Mouse (Mus musculus) midbrain, embryonic 16.5 days (tissue): ENCODE results near the gene Cdkn1c. TPM values are rescaled to one million over a fixed set of nuclear protein-coding genes. Genes with fewer than 3 reads are reported as not detected.

ENCODE experiments used
- ATAC-seq: fragments of 200-750 bp; cut with Nextera tagmentation; 2 replicates; pipeline ENCODE4 v1.8.0; 2017; ENCODE audit warnings: moderate TSS enrichment
- H3K27ac ChIP-seq: fragments of 300-500 bp; sonication (generic); 2 replicates; pipeline ENCODE4 v1.5.1; 2014; ENCODE audit warnings: mild to moderate bottlenecking, low read length, mixed read lengths
- H3K27me3 ChIP-seq: fragments of 300-500 bp; sonication (generic); 2 replicates; pipeline ENCODE4 v1.6.1; 2014; ENCODE audit warnings: low read depth, low read length, mixed read lengths; ENCODE audit not compliant: control insufficient read depth, insufficient read depth
- H3K36me3 ChIP-seq: fragments of 300-500 bp; sonication (generic); 2 replicates; pipeline ENCODE4 v1.6.1; 2014; ENCODE audit warnings: mild to moderate bottlenecking, low read length, moderate library complexity, mixed read lengths; ENCODE audit not compliant: control insufficient read depth, insufficient read depth
- H3K4me1 ChIP-seq: fragments of 300-500 bp; sonication (generic); 2 replicates; pipeline ENCODE4 v1.6.1; 2014; ENCODE audit warnings: mild to moderate bottlenecking, low read length, mixed read lengths; ENCODE audit not compliant: control insufficient read depth, insufficient read depth
- H3K4me2 ChIP-seq: fragments of 300-500 bp; sonication (generic); 2 replicates; pipeline ENCODE4 v1.6.1; 2014; ENCODE audit warnings: mild to moderate bottlenecking, low read length, mixed read lengths
- H3K4me3 ChIP-seq: fragments of 300-500 bp; sonication (generic); 2 replicates; pipeline ENCODE4 v1.5.1; 2014; ENCODE audit warnings: low read depth, mild to moderate bottlenecking, low read length, moderate library complexity, mixed read lengths
- H3K9ac ChIP-seq: fragments of 300-500 bp; sonication (generic); 2 replicates; pipeline ENCODE4 v1.6.1; 2014; ENCODE audit warnings: low read depth, low read length, mixed read lengths
- H3K9me3 ChIP-seq: fragments of 300-500 bp; sonication (generic); replicated peaks from 2 replicates; pipeline ENCODE4 v1.6.1; 2014; ENCODE audit warnings: mild to moderate bottlenecking, low read length, mixed read lengths; ENCODE audit not compliant: control insufficient read depth, poor library complexity, severe bottlenecking
- WGBS: fragments of 180-500 bp; shearing (Covaris S2); extraction: QIAGEN DNeasy Blood & Tissue Kit; methylation state at CpG from one replicate; pipeline ENCODE4 v1.1.7; 2014; 5-methylcytosine and 5-hydroxymethylcytosine counted together
- polyA plus RNA-seq: library from polyadenylated mRNA; unstranded; fragments of >200 nt; fragmentation: Nextera tagmentation; extraction: Ambion mirVana; gene quantifications from 2 replicates; pipeline ENCODE4 v1.2.1, GENCODE M21; 2015

The Cdkn1c gene
- polyA plus RNA-seq, 1 experiment from 2014 or later, result 171 TPM

DNA sequence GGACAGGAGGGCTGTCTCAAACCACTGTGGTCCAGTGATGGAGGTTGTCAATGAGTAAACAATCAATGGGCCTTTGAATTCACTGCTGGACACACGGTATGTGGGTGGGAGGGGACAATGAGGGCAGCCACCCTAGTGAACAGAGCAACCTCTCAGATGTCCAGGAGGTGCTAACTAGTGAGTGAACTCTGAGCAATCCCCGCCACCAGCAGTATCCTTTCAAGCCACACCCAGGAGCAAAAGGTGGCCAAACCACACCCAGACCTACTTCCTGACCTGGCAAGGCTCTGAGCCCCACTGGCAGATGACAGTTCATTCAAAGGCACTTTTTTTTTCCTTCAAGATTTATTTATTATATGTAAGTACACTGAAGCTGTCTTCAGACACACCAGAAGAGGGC is 40.1 kb upstream of the Cdkn1c start:
- 44% methylated on average over 2 of the region's 2 CpGs for WGBS
- Histone ChIP-seq H3K4me2 (no peak overlapping the region), H3K27me3 (peaks cover 50% of the 10 kb centered on the region), H3K9ac (no peak overlapping the region), H3K27ac (no peak overlapping the region), H3K4me1 (peaks cover 11% of the 10 kb centered on the region), H3K9me3 (no peaks in the 10 kb centered on the region), H3K4me3 (no peak overlapping the region), H3K36me3 (no peaks in the 10 kb centered on the region)
- ATAC-seq, result no peak

DNA sequence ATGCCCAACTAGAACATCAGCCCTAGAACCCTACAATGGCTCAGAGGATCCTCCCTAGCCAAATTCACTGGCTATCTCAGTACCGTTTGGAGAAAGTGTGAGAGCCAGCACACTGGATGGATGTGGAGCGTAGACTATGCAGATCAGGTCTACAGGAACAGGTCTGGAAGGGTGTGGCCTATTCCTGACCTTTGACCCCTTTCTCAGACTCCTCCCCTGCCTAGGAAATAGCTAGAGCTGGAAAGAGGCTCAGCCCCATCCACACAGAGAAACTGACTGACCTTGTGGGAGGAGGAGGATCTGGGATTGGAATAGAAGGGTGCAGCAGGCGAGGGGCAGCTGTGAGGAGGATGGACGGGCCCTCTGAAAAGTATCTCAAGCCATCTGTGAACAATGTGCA is 37.7 kb upstream of the Cdkn1c start:
- Histone ChIP-seq H3K9me3 (no peaks in the 10 kb centered on the region), H3K36me3 (no peaks in the 10 kb centered on the region), H3K9ac (no peak overlapping the region), H3K27ac (no peak overlapping the region), H3K4me3 (no peak overlapping the region), H3K4me1 (peaks cover 11% of the 10 kb centered on the region), H3K4me2 (no peak overlapping the region), H3K27me3 (peaks cover 34% of the 10 kb centered on the region)
- ATAC-seq, result no peak
- 85% methylated on average over 4 of the region's 4 CpGs for WGBS

DNA sequence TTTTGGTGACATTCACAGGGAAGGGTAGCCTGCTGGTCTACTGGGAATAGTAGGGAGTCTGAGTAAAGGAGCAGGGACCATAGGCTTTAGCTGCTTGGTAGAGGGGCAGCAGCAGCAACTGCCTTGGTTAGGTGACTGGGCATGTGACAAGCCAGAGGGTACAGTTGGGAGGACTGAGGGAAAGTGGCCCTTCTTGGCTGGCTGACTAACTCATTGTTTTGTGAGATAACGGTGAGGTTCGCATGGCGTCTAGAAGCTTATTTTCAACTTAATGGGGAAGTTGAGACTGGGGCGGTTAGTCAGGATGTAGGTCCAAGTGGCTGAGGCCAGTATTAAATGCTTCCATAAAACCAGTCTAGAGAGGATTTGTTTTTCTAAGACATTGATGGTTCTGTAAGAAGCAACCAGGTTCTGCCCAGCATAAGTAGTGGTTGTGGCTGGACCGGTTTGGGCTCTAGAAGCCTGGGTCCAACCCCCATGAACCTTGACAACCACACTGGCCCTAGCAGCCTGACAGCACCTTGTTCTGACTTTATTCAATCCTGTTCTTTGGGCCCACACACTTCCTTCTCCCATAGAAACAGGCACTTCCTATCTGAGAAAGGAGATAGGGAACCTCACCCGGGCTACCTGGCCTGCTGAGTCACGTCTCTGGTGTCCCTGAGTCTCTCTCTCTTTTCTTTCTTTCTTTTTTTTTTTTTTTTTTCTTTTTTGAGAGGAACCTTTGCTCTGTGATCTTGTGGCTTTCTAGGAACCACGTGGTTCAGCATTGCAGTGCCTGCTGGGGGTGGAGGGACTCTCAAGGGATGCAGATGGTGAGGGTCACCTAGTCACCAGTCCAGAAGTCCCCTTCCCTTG is 34.5 kb upstream of the Cdkn1c start:
- Histone ChIP-seq H3K4me3 (no peak overlapping the region), H3K36me3 (no peaks in the 10 kb centered on the region), H3K27me3 (peaks cover 9% of the 10 kb centered on the region), H3K9ac (no peak overlapping the region), H3K27ac (no peak overlapping the region), H3K4me2 (no peak overlapping the region), H3K9me3 (no peaks in the 10 kb centered on the region), H3K4me1 (no peaks in the 10 kb centered on the region)
- ATAC-seq, result no peak
- WGBS, result 80% methylated on average over 8 of the region's 8 CpGs

DNA sequence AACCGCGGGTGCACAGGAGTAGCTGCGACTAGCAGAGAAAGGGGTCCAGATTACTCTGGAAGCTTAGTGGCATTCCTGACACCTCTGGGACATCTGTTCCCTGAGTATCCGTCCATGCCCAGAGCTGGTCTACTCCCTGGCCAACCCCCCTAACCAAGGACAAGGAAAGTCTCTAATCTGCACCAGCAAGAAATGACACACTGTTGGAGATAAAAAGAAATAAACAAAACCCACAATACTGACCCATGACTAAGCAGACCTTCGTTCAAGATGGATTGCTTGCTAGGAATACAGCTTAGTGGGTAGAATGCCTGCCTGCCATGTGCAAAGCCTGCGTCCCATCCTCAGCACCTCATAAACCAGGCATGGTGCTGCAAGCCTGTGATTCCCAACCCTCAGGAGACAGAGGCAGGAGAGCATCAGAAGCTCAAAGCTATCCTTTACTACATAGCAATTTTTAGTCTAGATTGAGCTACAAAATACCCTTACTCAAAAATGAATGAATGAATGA is 32.8 kb upstream of the Cdkn1c start:
- Histone ChIP-seq H3K27me3 (no peaks in the 10 kb centered on the region), H3K4me1 (no peaks in the 10 kb centered on the region), H3K4me3 (no peak overlapping the region), H3K4me2 (no peak overlapping the region), H3K27ac (no peak overlapping the region), H3K36me3 (no peaks in the 10 kb centered on the region), H3K9ac (no peak overlapping the region), H3K9me3 (no peaks in the 10 kb centered on the region)
- WGBS, result 87% methylated on average over 6 of the region's 6 CpGs
- ATAC-seq, result no peak

DNA sequence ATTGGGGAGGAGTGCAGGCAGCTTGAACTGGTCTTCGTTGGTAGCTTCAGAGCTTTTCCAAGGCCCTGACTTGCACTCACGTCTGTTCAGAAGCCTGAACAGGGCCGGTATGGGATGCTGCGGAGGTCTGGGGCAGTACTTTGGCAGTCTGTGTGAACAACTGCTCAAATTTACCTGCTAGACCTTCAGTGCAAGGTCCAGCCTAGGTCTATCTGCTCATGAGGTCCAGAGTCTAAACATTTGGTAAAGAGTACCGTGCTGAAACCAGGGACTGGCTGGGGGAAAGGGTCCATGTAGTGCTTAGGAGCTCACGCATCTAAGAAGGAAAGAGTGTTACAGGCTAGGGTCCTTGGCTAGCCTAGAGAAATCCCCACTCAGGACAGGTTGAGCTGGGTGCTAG is 28.9 kb upstream of the Cdkn1c start:
- Histone ChIP-seq H3K9me3 (no peaks in the 10 kb centered on the region), H3K4me1 (no peaks in the 10 kb centered on the region), H3K4me3 (no peak overlapping the region), H3K36me3 (no peaks in the 10 kb centered on the region), H3K27me3 (no peaks in the 10 kb centered on the region), H3K9ac (no peak overlapping the region), H3K4me2 (no peak overlapping the region), H3K27ac (no peak overlapping the region)
- ATAC-seq, result no peak
- 79% methylated on average over 6 of the region's 6 CpGs for WGBS

DNA sequence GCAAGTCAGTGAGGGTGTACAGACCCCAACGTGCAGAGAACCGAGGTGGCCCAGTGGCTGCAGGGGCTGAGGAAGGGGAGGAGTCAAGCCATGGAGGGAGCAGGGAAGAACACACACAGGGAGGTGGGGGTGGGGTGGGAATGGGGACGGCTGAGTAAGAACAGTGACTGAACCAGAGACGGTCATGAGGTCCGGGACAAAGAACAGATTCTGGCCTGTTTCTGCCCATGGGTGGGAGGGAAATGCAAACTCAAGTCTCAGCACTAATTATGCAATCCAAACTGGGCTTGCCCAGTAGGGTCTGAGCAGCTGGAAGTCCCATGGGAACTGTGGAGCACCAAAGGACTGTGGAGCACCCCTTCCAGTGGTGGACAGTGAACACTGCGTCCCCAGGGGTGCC is 21.7 kb upstream of the Cdkn1c start:
- Histone ChIP-seq H3K4me2 (no peak overlapping the region), H3K27me3 (no peaks in the 10 kb centered on the region), H3K9me3 (no peaks in the 10 kb centered on the region), H3K4me3 (no peak overlapping the region), H3K27ac (no peak overlapping the region), H3K4me1 (no peaks in the 10 kb centered on the region), H3K36me3 (no peaks in the 10 kb centered on the region), H3K9ac (no peak overlapping the region)
- no peak for ATAC-seq
- 6% methylated on average over 6 of the region's 6 CpGs for WGBS

DNA sequence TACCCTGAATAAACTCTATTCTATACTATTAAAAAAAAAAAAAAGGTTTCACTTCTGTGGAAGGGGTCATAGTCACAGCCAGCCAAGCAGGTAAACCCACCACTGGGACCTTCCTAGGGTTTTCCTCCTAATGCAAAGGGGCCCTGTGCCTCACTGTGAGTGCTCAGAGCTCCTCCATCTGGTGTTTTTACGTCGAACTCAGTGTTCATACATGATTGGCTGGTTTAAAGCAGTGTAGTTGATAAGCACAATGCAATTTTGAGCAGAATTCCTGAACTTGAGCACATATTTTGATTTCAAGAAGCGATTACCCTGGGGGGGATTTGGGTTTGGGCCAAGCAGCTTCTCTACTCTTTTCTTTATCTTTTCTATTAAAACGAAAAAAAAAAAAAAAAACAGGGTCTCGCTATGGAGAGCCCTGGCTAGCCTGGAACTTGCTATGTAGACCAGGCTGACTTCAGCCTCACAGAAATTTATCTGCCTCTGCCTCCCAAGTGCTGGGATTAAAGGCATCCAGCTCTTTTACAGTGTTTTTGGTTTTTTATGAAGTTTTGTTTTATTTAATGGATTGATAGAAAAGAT is 21.0 kb upstream of the Cdkn1c start:
- whole genome bisulfite sequencing, result 58% methylated on average over 5 of the region's 5 CpGs
- no peaks in the 10 kb centered on the region for H3K4me1 ChIP-seq
- no peak overlapping the region for H3K9ac ChIP-seq
- no peak for ATAC-seq
- no peak overlapping the region for H3K27ac ChIP-seq
- no peaks in the 10 kb centered on the region for H3K27me3 ChIP-seq
- no peak overlapping the region for H3K4me3 ChIP-seq
- H3K4me2 ChIP-seq, result no peak overlapping the region
- H3K36me3 ChIP-seq, result no peaks in the 10 kb centered on the region
- no peaks in the 10 kb centered on the region for H3K9me3 ChIP-seq

DNA sequence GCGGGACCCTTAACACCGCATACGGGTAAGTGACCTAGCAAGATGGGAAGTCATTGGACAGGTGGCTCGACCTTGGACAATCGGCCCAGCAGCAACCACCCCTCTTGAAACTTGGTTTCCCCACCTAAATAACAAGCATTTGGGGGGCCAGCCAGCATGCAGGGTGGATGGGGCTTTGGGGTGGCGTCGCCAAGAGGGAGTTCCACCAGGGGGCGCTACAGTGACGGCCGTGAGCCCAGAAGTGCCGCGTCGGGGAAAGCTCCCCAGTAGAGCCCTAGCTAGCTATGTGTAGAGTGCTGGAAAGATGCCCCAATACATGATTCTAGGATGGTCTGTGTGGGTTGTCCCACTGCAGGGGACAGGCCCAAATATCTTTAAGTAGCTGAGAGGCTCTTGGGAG is 19.6 kb upstream of the Cdkn1c start:
- Histone ChIP-seq H3K9ac (no peak overlapping the region), H3K4me2 (no peak overlapping the region), H3K27ac (no peak overlapping the region), H3K9me3 (no peaks in the 10 kb centered on the region), H3K27me3 (no peaks in the 10 kb centered on the region), H3K4me3 (no peak overlapping the region), H3K36me3 (no peaks in the 10 kb centered on the region), H3K4me1 (no peaks in the 10 kb centered on the region)
- no peak for ATAC-seq
- 42% methylated on average over 13 of the region's 13 CpGs for WGBS

DNA sequence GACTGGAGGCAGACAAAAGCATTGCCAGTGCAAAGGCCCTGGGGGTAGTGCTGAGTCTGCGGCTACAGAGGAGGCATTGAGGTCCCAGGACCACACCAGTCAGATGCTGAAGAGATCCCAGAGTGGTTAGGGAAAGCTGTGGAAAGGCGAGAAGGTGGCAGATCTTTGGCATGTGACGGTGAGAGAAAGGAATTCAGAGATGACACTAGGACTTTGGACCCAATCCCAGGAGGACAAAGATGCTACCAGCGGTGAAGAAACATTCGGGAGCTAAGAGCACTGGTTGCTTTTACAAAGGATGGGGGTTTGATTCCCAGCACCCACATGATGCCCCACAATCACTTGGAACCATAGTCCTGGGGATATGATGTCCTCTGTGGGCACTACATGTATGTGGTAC is 16.9 kb upstream of the Cdkn1c start:
- Histone ChIP-seq H3K9me3 (no peaks in the 10 kb centered on the region), H3K36me3 (no peaks in the 10 kb centered on the region), H3K9ac (no peak overlapping the region), H3K27me3 (no peaks in the 10 kb centered on the region), H3K4me3 (no peak overlapping the region), H3K27ac (no peak overlapping the region), H3K4me2 (no peak overlapping the region), H3K4me1 (no peaks in the 10 kb centered on the region)
- WGBS, result 93% methylated on average over 5 of the region's 5 CpGs
- no peak for ATAC-seq
